ENCODE assay signal across 9 mouse cellular contexts in the genomic region with DNA sequence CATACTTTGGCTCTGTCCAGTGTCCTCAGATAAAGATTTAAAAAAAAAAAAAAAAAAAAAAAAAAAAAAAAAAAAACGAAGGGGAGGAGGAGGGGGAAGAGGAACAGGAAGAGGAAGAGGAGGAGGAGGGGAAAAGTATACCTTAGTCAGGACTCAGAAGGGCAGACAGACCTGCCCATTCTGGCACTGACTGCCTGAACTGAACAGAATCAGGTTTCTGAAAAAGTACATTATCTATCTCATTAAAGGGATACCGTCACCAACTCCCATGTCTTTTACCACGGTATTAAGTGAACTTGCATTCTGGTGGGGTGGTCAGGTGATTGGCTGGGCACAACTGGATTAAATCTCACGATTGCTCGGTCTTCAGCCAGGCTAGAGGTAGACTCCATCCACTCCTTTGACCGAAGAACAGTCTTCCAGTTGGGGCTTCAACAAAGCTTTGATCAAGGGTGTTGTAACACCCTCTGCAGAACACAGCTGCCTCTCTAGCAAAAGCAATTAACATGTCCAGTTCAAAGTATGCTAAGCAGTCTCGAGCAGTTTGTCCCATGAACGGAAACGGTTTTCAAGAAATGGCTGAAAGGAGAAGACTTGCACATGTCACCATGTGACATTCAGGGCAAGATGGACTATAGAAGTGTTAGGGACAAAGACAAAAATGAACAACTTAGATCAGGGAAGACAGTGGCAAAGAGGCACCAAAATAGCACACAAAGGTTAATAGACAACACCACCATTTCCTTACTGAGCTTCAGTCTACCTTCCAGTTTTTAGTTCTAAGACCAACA. TPM values are rescaled to one million over a fixed set of nuclear protein-coding genes. Genes with fewer than 3 reads are reported as not detected.
A peak's percentile ranks its signal among the peaks of the same experiment; 100 is the strongest.
DNase-seq lines count a peak whose midpoint lies in the region; ATAC-seq and TF ChIP-seq lines count a peak whose summit lies in the region.
"Had no signal": no experiment of that assay in that cellular context is flagged by ENCODE, and none has a peak within 500 bp of the region (broad histone marks: within the 10 kb centered on the region; RNA-seq: fewer than 3 reads in every experiment).

No protein-coding gene starts in this region.

- peak; percentile 3 for DNase-seq in cerebellum, adult 8-10 months
- no peak for DNase-seq in cerebellum, postnatal 25 days
- peak; percentile 24 for DNase-seq in CH12.LX (ENCODE audit: extremely low read depth)
- no peak for DNase-seq in forebrain, postnatal 0 days
- no peak for DNase-seq in liver, postnatal 0 days
- no peak for DNase-seq in right cerebral cortex, postnatal 25 days
- DNase-seq in cerebellum, postnatal 4 days (ENCODE audit: low spot score in 2 of 2): no peak
- DNase-seq in thymus, postnatal 36 days: no peak

- ATAC-seq in forebrain, postnatal 0 days: no peak
- ATAC-seq in liver, postnatal 0 days: no peak

- peaks cover 0 to 7% of the 10 kb centered on the region in 2 experiments for H3K36me3 ChIP-seq in CH12.LX (replicated peaks in 1 of 2; ENCODE audit: control insufficient read depth in 1 of 2, insufficient read depth in 1 of 2, low read length in 1 of 2)
- no peaks in the 10 kb centered on the region for H3K36me3 ChIP-seq in forebrain, postnatal 0 days (ENCODE audit: insufficient read depth)
- no peaks in the 10 kb centered on the region for H3K36me3 ChIP-seq in liver, postnatal 0 days (replicated peaks; ENCODE audit: insufficient read depth, low read length)

- no peak for TF ChIP-seq RAD21 in CH12.LX (IDR thresholded peaks at IDR 0.05; ENCODE audit: low read depth, low read length)

- H3K9ac ChIP-seq in CH12.LX (ENCODE audit: insufficient read depth, low read depth): peak overlapping the region; percentile 75
- peak overlapping the region; percentile 77; the same call in 1 of the 2 replicates for H3K9ac ChIP-seq in forebrain, postnatal 0 days
- H3K9ac ChIP-seq in liver, postnatal 0 days (replicated peaks): no peak overlapping the region

- no peaks in the 10 kb centered on the region for H3K27me3 ChIP-seq in CH12.LX (replicated peaks)
- H3K27me3 ChIP-seq in forebrain, postnatal 0 days (ENCODE audit: insufficient read depth, low read length): no peaks in the 10 kb centered on the region
- no peaks in the 10 kb centered on the region for H3K27me3 ChIP-seq in liver, postnatal 0 days (ENCODE audit: insufficient read depth, low read length)

- in situ Hi-C loops in CH12.LX (cut with MboI; ENCODE audit: low pct_ligation_motif_present, low pct_unique_long_range_greater_than_20kb, low sequenced_read_pairs): loop anchor here (10.0 kb wide), 1 partner anchor 56 kb away; a partner anchor contains a TSS

- no peak for TF ChIP-seq EP300 in CH12.LX (IDR thresholded peaks at IDR 0.05; ENCODE audit: low read length)
- no peak for TF ChIP-seq EP300 in liver, postnatal 0 days (IDR thresholded peaks at IDR 0.05; ENCODE audit: low read depth)

- peak; percentile 68 for TF ChIP-seq POLR2A in CH12.LX (IDR thresholded peaks at IDR 0.05; ENCODE audit: low read depth, low read length)

- H3K4me2 ChIP-seq in CH12.LX (ENCODE audit: insufficient read depth, low read depth, poor library complexity, severe bottlenecking): peak overlapping the region; percentile 63
- peak overlapping the region; percentile 91 for H3K4me2 ChIP-seq in forebrain, postnatal 0 days (ENCODE audit: low read depth)
- H3K4me2 ChIP-seq in liver, postnatal 0 days (ENCODE audit: low read depth, low read length): peak overlapping the region; percentile 79

- dilution Hi-C loops in CH12.LX (cut with MboI; ENCODE audit: extremely low pct_ligation_motif_present, extremely low pct_unique_long_range_greater_than_20kb, low sequenced_read_pairs): no loop called here

- H3K27ac ChIP-seq in CH12.LX (ENCODE audit: insufficient read depth, low read depth): peak overlapping the region; percentile 35
- peak overlapping the region; percentile 71; the same call in 1 of the 2 replicates for H3K27ac ChIP-seq in forebrain, postnatal 0 days (ENCODE audit: low read depth, low read length)
- H3K27ac ChIP-seq in liver, postnatal 0 days (ENCODE audit: low read depth): no peak overlapping the region

- peaks cover 9 to 40% of the 10 kb centered on the region in 2 experiments for H3K4me1 ChIP-seq in CH12.LX (ENCODE audit: control insufficient read depth in 1 of 2, insufficient read depth in 2 of 2)
- H3K4me1 ChIP-seq in forebrain, postnatal 0 days (ENCODE audit: insufficient read depth): peaks cover 17% of the 10 kb centered on the region; the same call in 1 of the 2 replicates
- peaks cover 7% of the 10 kb centered on the region for H3K4me1 ChIP-seq in liver, postnatal 0 days (ENCODE audit: insufficient read depth)

- TF ChIP-seq CTCF in CH12.LX (conservative IDR thresholded peaks at IDR 0.05 in 1 of 2, IDR thresholded peaks at IDR 0.05 in 1 of 2; ENCODE audit: low read depth in 2 of 2, low read length in 2 of 2): no peak
- no peak for TF ChIP-seq CTCF in forebrain, postnatal 0 days (IDR thresholded peaks at IDR 0.05; ENCODE audit: low read depth)
- no peak for TF ChIP-seq CTCF in liver, postnatal 0 days (IDR thresholded peaks at IDR 0.05; ENCODE audit: low read depth)

- peak overlapping the region; percentile 67 to 86 (median 75) for H3K4me3 ChIP-seq in CH12.LX (replicated peaks in 1 of 3; ENCODE audit: low read depth in 2 of 3, low read length in 2 of 3, poor library complexity in 1 of 3)
- H3K4me3 ChIP-seq in forebrain, postnatal 0 days (ENCODE audit: low read depth, low read length): peak overlapping the region; percentile 85
- peak overlapping the region; percentile 71 for H3K4me3 ChIP-seq in liver, postnatal 0 days (ENCODE audit: low read depth, low read length)

- H3K9me3 ChIP-seq in CH12.LX (replicated peaks; ENCODE audit: low read length): no peaks in the 10 kb centered on the region
- H3K9me3 ChIP-seq in forebrain, postnatal 0 days (ENCODE audit: low read length): no peaks in the 10 kb centered on the region
- H3K9me3 ChIP-seq in liver, postnatal 0 days (ENCODE audit: low read length): no peaks in the 10 kb centered on the region

- peaks cover 6% of the 10 kb centered on the region for H3K79me2 ChIP-seq in CH12.LX (replicated peaks; ENCODE audit: control insufficient read depth, extremely low read depth, insufficient read depth, poor library complexity, severe bottlenecking)

- 94% methylated on average over 8 of the region's 9 CpGs for WGBS in forebrain, postnatal 0 days
- WGBS in liver, postnatal 0 days (ENCODE audit: insufficient replicate concordance): 81% methylated on average over 9 of the region's 9 CpGs

TF ChIP-seq in CH12.LX, 34 proteins besides CTCF, POLR2A, EP300 and RAD21 (continues in another document):
- TF ChIP-seq MYC (IDR thresholded peaks at IDR 0.05; ENCODE audit: low read depth, low read length) (peak; percentile 36; the same call in 1 of the 2 replicates), UBTF (IDR thresholded peaks at IDR 0.05; ENCODE audit: low read depth, low read length) (no peak), ZC3H11A (IDR thresholded peaks at IDR 0.05; ENCODE audit: low read depth, low read length) (no peak), NELFE (IDR thresholded peaks at IDR 0.05; ENCODE audit: low read depth, low read length) (peak; percentile 73), PAX5 (IDR thresholded peaks at IDR 0.05; ENCODE audit: low read length) (no peak), USF1 (IDR thresholded peaks at IDR 0.05; ENCODE audit: low read depth, low read length) (no peak), E2F4 (IDR thresholded peaks at IDR 0.05; ENCODE audit: insufficient replicate concordance, low read depth, low read length) (0 out of 2 replicates have a peak, but pooled peaks have one; percentile 37), NRF1 (IDR thresholded peaks at IDR 0.05; ENCODE audit: low read depth, low read length) (no peak), USF2 (conservative IDR thresholded peaks at IDR 0.05; ENCODE audit: low read depth, low read length) (no peak), MAX (IDR thresholded peaks at IDR 0.05; ENCODE audit: low read length) (peak; percentile 71), TCF12 (IDR thresholded peaks at IDR 0.05; ENCODE audit: low read depth, low read length) (0 out of 2 replicates have a peak, but pooled peaks have one; percentile 44), BHLHE40 (IDR thresholded peaks at IDR 0.05; ENCODE audit: low read depth, low read length) (0 out of 2 replicates have a peak, but pooled peaks have one; percentile 5), MEF2A (IDR thresholded peaks at IDR 0.05; ENCODE audit: borderline replicate concordance, low read depth, low read length) (no peak), SIN3A (IDR thresholded peaks at IDR 0.05; ENCODE audit: low read length) (peak; percentile 58; the same call in 1 of the 2 replicates), CHD1 (IDR thresholded peaks at IDR 0.05; ENCODE audit: low read depth, low read length) (peak; percentile 25; the same call in 1 of the 2 replicates), ZNF384 (IDR thresholded peaks at IDR 0.05; ENCODE audit: low read depth, low read length) (peak; percentile 99), JUN (IDR thresholded peaks at IDR 0.05; ENCODE audit: insufficient read depth, low read depth, low read length) (no peak), ELF1 (IDR thresholded peaks at IDR 0.05; ENCODE audit: low read depth, low read length) (peak; percentile 82), ZKSCAN1 (IDR thresholded peaks at IDR 0.05; ENCODE audit: borderline replicate concordance, low read depth, low read length) (no peak), MXI1 (IDR thresholded peaks at IDR 0.05; ENCODE audit: low read depth, low read length) (no peak)

RNA-seq across cellular contexts. Expression of a gene that starts 0.8 kb away (rescaled TPM):
- total RNA-seq in CH12.LX (2012; rRNA removed) (3.7 and 3.9 TPM in 2 replicates), CH12.LX (2014; rRNA removed) (3.9 and 4.2 TPM in 2 replicates)
- polyA plus RNA-seq in CH12.LX (2012; ENCODE audit: insufficient read length, low read depth): 3.5 and 4.2 TPM in 2 replicates
- total RNA-seq in forebrain, postnatal 0 days (2014; rRNA removed): 9.3 and 9.8 TPM in 2 replicates
- polyA plus RNA-seq in forebrain, postnatal 0 days (2015; fragmentation: Nextera tagmentation; extraction: Ambion mirVana): 3.7 and 6.6 TPM in 2 replicates
- polyA plus RNA-seq in liver, postnatal 0 days (2015; fragmentation: Nextera tagmentation; extraction: Ambion mirVana): 0.60 and 0.78 TPM in 2 replicates

RNA-seq across cellular contexts. Expression of a gene that starts 10.6 kb away (rescaled TPM):
- total RNA-seq in CH12.LX (2012; rRNA removed): 0.04 and 0.08 TPM in 2 replicates
- not detected in 2 replicates for total RNA-seq in CH12.LX (2014; rRNA removed)
- polyA plus RNA-seq in CH12.LX (2012; ENCODE audit: insufficient read length, low read depth): 0.08 TPM in 1 of 2 replicates, not detected in the other
- total RNA-seq in forebrain, postnatal 0 days (2014; rRNA removed): not detected in 2 replicates
- not detected in 2 replicates for polyA plus RNA-seq in forebrain, postnatal 0 days (2015; fragmentation: Nextera tagmentation; extraction: Ambion mirVana)
- not detected in 2 replicates for polyA plus RNA-seq in liver, postnatal 0 days (2015; fragmentation: Nextera tagmentation; extraction: Ambion mirVana)
- total RNA-seq: gastrocnemius, postnatal 25 days had no signal

RNA-seq across cellular contexts. Expression of a gene that starts 43.4 kb away (rescaled TPM):
- total RNA-seq in CH12.LX (2012; rRNA removed): not detected in 2 replicates
- total RNA-seq in CH12.LX (2014; rRNA removed): not detected in 2 replicates
- polyA plus RNA-seq in CH12.LX (2012; ENCODE audit: insufficient read length, low read depth): not detected in 2 replicates
- not detected in 2 replicates for total RNA-seq in forebrain, postnatal 0 days (2014; rRNA removed)
- not detected in 2 replicates for polyA plus RNA-seq in forebrain, postnatal 0 days (2015; fragmentation: Nextera tagmentation; extraction: Ambion mirVana)
- not detected in 2 replicates for polyA plus RNA-seq in liver, postnatal 0 days (2015; fragmentation: Nextera tagmentation; extraction: Ambion mirVana)
- total RNA-seq: gastrocnemius, postnatal 25 days had no signal

Comparison
In these comparisons a context has a peak if more than half of its experiments do, and no peak if none do; other contexts are left out.
1. DNase-seq: peak in cerebellum, adult 8-10 months (single experiment) and CH12.LX (single experiment); none in cerebellum, postnatal 25 days (0 of 2), forebrain, postnatal 0 days (single experiment), liver, postnatal 0 days (single experiment), right cerebral cortex, postnatal 25 days (single experiment), cerebellum, postnatal 4 days (0 of 2) and thymus, postnatal 36 days (0 of 2).
2. Peak in every context shown above with its lines, with median percentiles within 50 percentile points of each other: H3K4me2 ChIP-seq and H3K4me3 ChIP-seq.